Mouse (Mus musculus) liver, embryonic 15.5 days (tissue): Measurements from ENCODE around the gene Zdhhc14. TPM values are rescaled to one million over a fixed set of nuclear protein-coding genes. Genes with fewer than 3 reads are reported as not detected.
A peak's percentile ranks its signal among the peaks of the same experiment; 100 is the strongest.

Experiments used
- ATAC-seq: fragments of 200-750 bp; cut with Nextera tagmentation; 2 replicates; pipeline ENCODE4 v1.8.0; 2017; ENCODE audit warnings: moderate number of reproducible peaks, mild to moderate bottlenecking, moderate library complexity; ENCODE audit not compliant: insufficient read depth
- H3K27ac ChIP-seq: fragments of 300-500 bp; sonication (generic); replicated peaks from 2 replicates; pipeline ENCODE4 v1.5.1; 2015; ENCODE audit warnings: mild to moderate bottlenecking, inconsistent platforms
- H3K27me3 ChIP-seq: fragments of 300-500 bp; sonication (generic); 2 replicates; pipeline ENCODE4 v1.6.1; 2015; ENCODE audit warnings: mild to moderate bottlenecking, inconsistent platforms
- H3K36me3 ChIP-seq: fragments of 300-500 bp; sonication (generic); replicated peaks from 2 replicates; pipeline ENCODE4 v1.6.1; 2015; ENCODE audit warnings: moderate library complexity, mild to moderate bottlenecking, inconsistent platforms
- H3K4me1 ChIP-seq: fragments of 300-500 bp; sonication (generic); replicated peaks from 2 replicates; pipeline ENCODE4 v1.6.1; 2015; ENCODE audit warnings: inconsistent platforms
- H3K4me2 ChIP-seq: fragments of 300-500 bp; sonication (generic); 2 replicates; pipeline ENCODE4 v1.6.1; 2015; ENCODE audit warnings: moderate library complexity, mild to moderate bottlenecking, inconsistent platforms
- H3K4me3 ChIP-seq: fragments of 300-500 bp; sonication (generic); replicated peaks from 2 replicates; pipeline ENCODE4 v1.5.1; 2015; ENCODE audit warnings: mild to moderate bottlenecking, inconsistent platforms
- H3K9ac ChIP-seq: fragments of 300-500 bp; sonication (generic); 2 replicates; pipeline ENCODE4 v1.6.1; 2015; ENCODE audit warnings: moderate library complexity, mild to moderate bottlenecking, inconsistent platforms
- H3K9me3 ChIP-seq: fragments of 300-500 bp; sonication (generic); replicated peaks from 2 replicates; pipeline ENCODE4 v1.6.1; 2016; ENCODE audit warnings: inconsistent platforms
- WGBS: fragments of 180-500 bp; shearing (Covaris S2); methylation state at CpG from one replicate; pipeline ENCODE4 v1.1.7; 2015; ENCODE audit warnings: mixed read lengths; ENCODE audit not compliant: insufficient replicate concordance; 5-methylcytosine and 5-hydroxymethylcytosine counted together
- polyA plus RNA-seq: library from polyadenylated mRNA; unstranded; fragments of >200 nt; fragmentation: Nextera tagmentation; extraction: Ambion mirVana; gene quantifications from 2 replicates; pipeline ENCODE4 v1.2.1, GENCODE M21; 2015

The Zdhhc14 gene
- polyA plus RNA-seq, 1 experiment from 2014 or later, result 6.9 TPM

DNA sequence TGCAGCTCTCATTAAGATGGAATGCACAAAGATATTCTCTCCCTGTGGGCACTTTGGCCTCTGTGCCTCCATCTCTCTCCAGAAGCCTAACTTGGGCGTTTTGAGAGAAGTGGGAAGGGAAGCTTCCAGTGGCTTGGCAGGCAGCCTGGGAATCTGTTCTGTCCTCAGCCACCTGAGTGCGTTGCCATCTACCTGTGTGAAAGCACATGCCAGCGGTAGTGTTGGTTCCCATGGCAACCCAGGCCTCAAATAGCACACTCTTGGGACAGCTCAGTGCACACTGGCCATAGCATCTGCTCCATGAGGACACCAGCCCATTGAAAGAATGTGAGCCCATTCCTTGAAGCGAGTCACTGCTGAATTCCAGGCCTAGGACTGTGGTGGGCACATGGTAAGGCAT, 83.2 kb downstream of the Zdhhc14 start:
- no peak overlapping the region for H3K4me2 ChIP-seq
- H3K9ac ChIP-seq, result no peak overlapping the region
- H3K27me3 ChIP-seq, result no peaks in the 10 kb centered on the region
- 0 out of 2 replicates have a peak, but pooled peaks cover 8% of the 10 kb centered on the region for H3K4me1 ChIP-seq
- no peaks in the 10 kb centered on the region for H3K9me3 ChIP-seq
- 70% methylated on average over 4 of the region's 4 CpGs for WGBS
- no peak overlapping the region for H3K27ac ChIP-seq
- ATAC-seq, result no peak
- no peak overlapping the region for H3K4me3 ChIP-seq
- H3K36me3 ChIP-seq, result no peaks in the 10 kb centered on the region

GRCm38 (mm10) chr17:5582232-5582631, 89.9 kb downstream of the Zdhhc14 start:
- ATAC-seq, result no peak
- WGBS, result 74% methylated on average over 3 of the region's 3 CpGs

DNA sequence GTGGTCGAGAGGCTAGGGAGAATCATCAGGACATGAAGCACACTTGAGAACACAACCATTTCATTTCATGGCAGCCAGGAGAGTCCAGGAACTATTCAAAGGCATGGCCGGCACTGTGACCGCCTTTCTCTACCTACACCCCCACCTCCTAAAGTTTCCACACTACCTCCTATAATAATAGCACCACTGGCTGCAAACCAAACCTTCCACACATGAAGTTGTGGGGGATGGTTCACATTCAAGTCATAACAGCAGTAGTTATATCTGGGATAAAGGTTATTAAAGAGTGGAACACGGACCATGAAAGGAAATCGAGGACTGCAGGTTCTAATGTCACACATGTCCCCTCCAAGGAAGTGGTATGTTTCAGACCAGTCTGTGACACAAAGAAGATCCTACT, 90.6 kb downstream of the Zdhhc14 start:
- no peaks in the 10 kb centered on the region for H3K9me3 ChIP-seq
- 78% methylated on average over 5 of the region's 5 CpGs for WGBS
- no peak overlapping the region for H3K4me3 ChIP-seq
- no peak overlapping the region for H3K4me2 ChIP-seq
- H3K4me1 ChIP-seq, result no peaks in the 10 kb centered on the region
- no peak for ATAC-seq
- H3K27ac ChIP-seq, result no peak overlapping the region
- no peak overlapping the region for H3K9ac ChIP-seq
- no peaks in the 10 kb centered on the region for H3K36me3 ChIP-seq
- no peaks in the 10 kb centered on the region for H3K27me3 ChIP-seq

More at GRCm38 (mm10) chr17:5582232-5582631, 89.9 kb downstream of the Zdhhc14 start:
- H3K9me3 ChIP-seq, result no peaks in the 10 kb centered on the region
- no peak overlapping the region for H3K4me2 ChIP-seq
- no peaks in the 10 kb centered on the region for H3K27me3 ChIP-seq
- H3K4me3 ChIP-seq, result no peak overlapping the region
- H3K27ac ChIP-seq, result no peak overlapping the region
- H3K36me3 ChIP-seq, result no peaks in the 10 kb centered on the region
- no peak overlapping the region for H3K9ac ChIP-seq
- H3K4me1 ChIP-seq, result no peaks in the 10 kb centered on the region

GRCm38 (mm10) chr17:5583472-5584145, 91.3 kb downstream of the Zdhhc14 start:
- no peak for ATAC-seq
- H3K4me2 ChIP-seq, result no peak overlapping the region
- no peaks in the 10 kb centered on the region for H3K36me3 ChIP-seq
- no peaks in the 10 kb centered on the region for H3K9me3 ChIP-seq
- no peak overlapping the region for H3K9ac ChIP-seq
- no peak overlapping the region for H3K4me3 ChIP-seq
- 73% methylated on average over 12 of the region's 12 CpGs for WGBS
- no peaks in the 10 kb centered on the region for H3K4me1 ChIP-seq
- no peak overlapping the region for H3K27ac ChIP-seq
- H3K27me3 ChIP-seq, result no peaks in the 10 kb centered on the region

- peak; percentile 34; the same call in 1 of the 2 replicates for ATAC-seq
- WGBS, result 60% methylated on average over 6 of the region's 6 CpGs
- Histone ChIP-seq H3K9me3 (no peaks in the 10 kb centered on the region), H3K4me2 (no peak overlapping the region), H3K4me3 (no peak overlapping the region), H3K27ac (no peak overlapping the region), H3K9ac (no peak overlapping the region), H3K4me1 (no peaks in the 10 kb centered on the region), H3K27me3 (no peaks in the 10 kb centered on the region), H3K36me3 (no peaks in the 10 kb centered on the region)
These were observed 99.3 kb downstream of the Zdhhc14 start for GRCm38 (mm10) chr17:5591604-5592209.

DNA sequence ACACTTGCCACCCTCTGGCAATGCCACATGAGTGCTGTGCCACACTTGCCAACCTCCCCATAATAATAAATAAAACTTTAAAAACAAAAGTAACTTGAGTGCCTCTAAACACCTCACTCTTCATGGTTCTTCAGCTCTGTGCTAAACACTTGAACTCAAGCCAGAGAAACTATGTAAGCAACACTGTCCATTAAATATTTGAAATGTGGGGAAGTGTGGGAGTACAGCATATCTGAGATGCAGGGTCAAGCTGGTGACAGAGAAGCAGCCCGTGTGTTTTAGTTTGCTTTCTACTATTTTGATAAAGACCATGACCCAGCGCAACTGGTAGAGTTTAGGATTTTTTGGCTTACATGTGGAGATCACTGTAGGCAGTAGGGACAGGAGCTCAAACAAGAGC, 100.7 kb downstream of the Zdhhc14 start:
- H3K4me3 ChIP-seq, result no peak overlapping the region
- no peaks in the 10 kb centered on the region for H3K36me3 ChIP-seq
- H3K27ac ChIP-seq, result no peak overlapping the region
- H3K9ac ChIP-seq, result no peak overlapping the region
- no peak for ATAC-seq
- H3K4me2 ChIP-seq, result no peak overlapping the region
- H3K27me3 ChIP-seq, result no peaks in the 10 kb centered on the region
- 72% methylated on average over 2 of the region's 2 CpGs for WGBS
- H3K4me1 ChIP-seq, result no peaks in the 10 kb centered on the region
- H3K9me3 ChIP-seq, result no peaks in the 10 kb centered on the region

GRCm38 (mm10) chr17:5595068-5595467, 102.7 kb downstream of the Zdhhc14 start:
- 86% methylated on average over 5 of the region's 5 CpGs for WGBS
- no peak for ATAC-seq
- no peak overlapping the region for H3K27ac ChIP-seq
- no peaks in the 10 kb centered on the region for H3K36me3 ChIP-seq
- no peaks in the 10 kb centered on the region for H3K9me3 ChIP-seq
- H3K4me2 ChIP-seq, result no peak overlapping the region
- no peak overlapping the region for H3K4me3 ChIP-seq
- H3K27me3 ChIP-seq, result no peaks in the 10 kb centered on the region
- H3K4me1 ChIP-seq, result no peaks in the 10 kb centered on the region
- no peak overlapping the region for H3K9ac ChIP-seq

DNA sequence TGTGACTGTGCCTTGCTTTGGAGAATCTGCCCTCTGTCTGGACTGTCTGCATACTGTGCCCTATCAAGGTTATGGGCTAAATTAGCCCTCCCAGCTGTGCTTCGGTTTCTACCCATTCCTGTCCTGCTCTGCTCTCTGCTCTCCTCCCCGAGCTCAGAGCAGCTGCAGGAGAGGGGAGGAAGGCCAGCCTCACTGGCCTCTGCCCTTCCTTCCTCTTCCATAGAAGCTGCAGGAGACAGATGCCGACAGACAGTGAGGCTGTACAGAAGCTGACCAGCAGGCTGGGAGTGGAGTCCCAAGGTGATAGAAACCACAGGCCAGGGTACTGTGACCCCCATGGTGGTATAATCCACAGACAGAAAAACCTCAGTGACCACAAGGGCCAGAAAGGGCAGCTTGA, 104.1 kb downstream of the Zdhhc14 start:
- Histone ChIP-seq H3K9ac (no peak overlapping the region), H3K36me3 (no peaks in the 10 kb centered on the region), H3K9me3 (no peaks in the 10 kb centered on the region), H3K4me2 (no peak overlapping the region), H3K27ac (no peak overlapping the region), H3K4me1 (no peaks in the 10 kb centered on the region), H3K4me3 (no peak overlapping the region), H3K27me3 (no peaks in the 10 kb centered on the region)
- 17% methylated on average over 3 of the region's 3 CpGs for WGBS
- ATAC-seq, result peak; percentile 28; the same call in 1 of the 2 replicates

DNA sequence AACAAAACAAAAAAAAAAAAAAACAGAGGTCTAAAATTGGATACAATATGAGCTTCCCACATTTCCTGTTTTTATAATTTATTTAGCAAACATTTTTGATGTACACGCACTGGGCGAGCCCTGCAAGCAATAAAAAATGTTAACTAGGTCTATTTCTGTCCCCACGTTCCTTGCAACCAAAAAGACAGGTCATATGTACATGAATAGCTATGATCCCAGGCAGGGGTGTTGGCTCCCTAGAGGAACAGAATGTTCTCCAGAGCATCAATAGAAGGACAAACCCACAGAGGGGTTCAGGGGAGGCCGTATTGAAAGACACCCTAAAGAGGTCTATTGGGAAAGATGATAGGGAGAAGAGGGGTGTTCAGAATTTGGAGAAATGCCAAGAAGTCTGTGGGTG, 106.6 kb downstream of the Zdhhc14 start:
- Histone ChIP-seq H3K9ac (no peak overlapping the region), H3K36me3 (no peaks in the 10 kb centered on the region), H3K4me1 (0 out of 2 replicates have a peak, but pooled peaks cover 4% of the 10 kb centered on the region), H3K27ac (no peak overlapping the region), H3K4me3 (no peak overlapping the region), H3K27me3 (no peaks in the 10 kb centered on the region), H3K9me3 (no peaks in the 10 kb centered on the region), H3K4me2 (no peak overlapping the region)
- 76% methylated on average over 4 of the region's 4 CpGs for WGBS
- no peak for ATAC-seq

DNA sequence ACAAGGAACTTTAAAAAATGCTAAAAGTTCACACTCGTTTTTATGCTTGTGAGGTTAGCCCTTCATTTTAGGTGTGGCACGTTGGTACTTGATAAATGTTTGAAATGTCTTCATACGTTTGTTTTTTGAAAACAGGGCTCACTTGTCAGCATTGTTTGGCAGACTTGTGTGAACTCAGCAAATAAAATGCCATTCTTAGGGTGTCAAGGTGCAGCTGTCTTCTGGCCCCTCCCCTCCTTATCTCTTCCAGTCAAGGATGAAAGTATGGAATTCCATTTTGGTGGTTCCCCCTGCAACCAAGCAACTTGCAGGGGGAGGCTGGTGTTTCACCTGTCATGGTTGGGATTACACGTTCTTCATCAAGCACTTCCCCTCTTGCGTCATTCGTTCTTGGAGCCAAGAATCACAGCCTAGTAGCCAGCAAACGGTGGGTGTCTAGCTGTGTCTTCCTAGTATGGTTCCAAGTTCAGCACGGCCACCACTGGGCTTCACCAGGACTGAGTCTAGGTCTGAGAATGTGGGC, 108.2 kb downstream of the Zdhhc14 start:
- WGBS, result 69% methylated on average over 8 of the region's 8 CpGs
- Histone ChIP-seq H3K9ac (no peak overlapping the region), H3K4me1 (peaks cover 4% of the 10 kb centered on the region; the same call in 1 of the 2 replicates), H3K9me3 (no peaks in the 10 kb centered on the region), H3K27ac (no peak overlapping the region), H3K36me3 (no peaks in the 10 kb centered on the region), H3K27me3 (no peaks in the 10 kb centered on the region), H3K4me2 (no peak overlapping the region), H3K4me3 (no peak overlapping the region)
- no peak for ATAC-seq

GRCm38 (mm10) chr17:5601953-5602352, 109.6 kb downstream of the Zdhhc14 start:
- no peaks in the 10 kb centered on the region for H3K36me3 ChIP-seq
- WGBS, result 47% methylated on average over 6 of the region's 6 CpGs
- no peak overlapping the region for H3K4me3 ChIP-seq
- ATAC-seq, result no peak
- no peaks in the 10 kb centered on the region for H3K27me3 ChIP-seq
- no peak overlapping the region for H3K9ac ChIP-seq
- no peaks in the 10 kb centered on the region for H3K9me3 ChIP-seq
- no peak overlapping the region for H3K4me2 ChIP-seq
- no peak overlapping the region for H3K27ac ChIP-seq
- H3K4me1 ChIP-seq, result peaks cover 8% of the 10 kb centered on the region; the same call in 1 of the 2 replicates
